Mouse (Mus musculus): Measurements from ENCODE around the gene Mbnl2.

The Mbnl2 gene

GRCm38 (mm10) chr14:120275246-120276238 lies at the start of gene Mbnl2:
Gene Mbnl2, plus strand, starts transcription at chr14:120275669.
- peak; percentile 92 for DNase-seq

- no peak for DNase-seq
These were observed 43.4 kb upstream of the Mbnl2 start for GRCm38 (mm10) chr14:120232076-120232496.

GRCm38 (mm10) chr14:120235610-120236009 lies 39.9 kb upstream of the Mbnl2 start:
- DNase-seq = no peak

- no peak for DNase-seq
These were observed 37.0 kb upstream of the Mbnl2 start for GRCm38 (mm10) chr14:120238501-120238900.

GRCm38 (mm10) chr14:120240209-120240608 lies 35.3 kb upstream of the Mbnl2 start:
- no peak for DNase-seq

GRCm38 (mm10) chr14:120242711-120243110 lies 32.8 kb upstream of the Mbnl2 start:
- no peak for DNase-seq

- DNase-seq = no peak
These were observed 30.3 kb upstream of the Mbnl2 start for GRCm38 (mm10) chr14:120245081-120245705.

GRCm38 (mm10) chr14:120253331-120253730 lies 22.1 kb upstream of the Mbnl2 start:
- no peak for DNase-seq

- no peak for DNase-seq
These were observed 19.3 kb upstream of the Mbnl2 start for GRCm38 (mm10) chr14:120256146-120256545.

GRCm38 (mm10) chr14:120256623-120257384 lies 18.7 kb upstream of the Mbnl2 start:
- DNase-seq = no peak

- DNase-seq = no peak
These were observed 18.0 kb upstream of the Mbnl2 start for GRCm38 (mm10) chr14:120257483-120257882.

- DNase-seq = no peak
These were observed 16.0 kb upstream of the Mbnl2 start for GRCm38 (mm10) chr14:120259426-120259825.

- DNase-seq = no peak
These were observed 13.9 kb upstream of the Mbnl2 start for GRCm38 (mm10) chr14:120261606-120262005.

- no peak for DNase-seq
These were observed 12.6 kb upstream of the Mbnl2 start for GRCm38 (mm10) chr14:120262660-120263379.

GRCm38 (mm10) chr14:120263380-120264135 lies 11.9 kb upstream of the Mbnl2 start:
- peak; percentile 36 for DNase-seq

- no peak for DNase-seq
These were observed 9.6 kb upstream of the Mbnl2 start for GRCm38 (mm10) chr14:120265886-120266285.

GRCm38 (mm10) chr14:120267130-120267529 lies 8.3 kb upstream of the Mbnl2 start:
- no peak for DNase-seq

GRCm38 (mm10) chr14:120270031-120270430 lies 5.4 kb upstream of the Mbnl2 start:
- DNase-seq = no peak

GRCm38 (mm10) chr14:120270633-120271032 lies 4.8 kb upstream of the Mbnl2 start:
- no peak for DNase-seq

GRCm38 (mm10) chr14:120271096-120271495 lies 4.4 kb upstream of the Mbnl2 start:
- no peak for DNase-seq

GRCm38 (mm10) chr14:120273766-120274165 lies 1.7 kb upstream of the Mbnl2 start:
- DNase-seq = no peak

GRCm38 (mm10) chr14:120274746-120275145 lies 723 bp upstream of the Mbnl2 start:
- no peak for DNase-seq

All from right cerebral cortex, postnatal 14 days (tissue).